Mouse (Mus musculus): ENCODE data around the gene Ubac1. TPM values are rescaled to one million over a fixed set of nuclear protein-coding genes. Genes with fewer than 3 reads are reported as not detected.

Gene Ubac1
- polyA plus RNA-seq, 1 experiment, result 128 TPM

- no peak for TF ChIP-seq USF1 (IDR thresholded peaks at IDR 0.05; ENCODE audit: low read depth)
- TF ChIP-seq CEBPB (IDR thresholded peaks at IDR 0.05; ENCODE audit: insufficient read depth, poor library complexity, severe bottlenecking), result no peak
- TF ChIP-seq SRF (IDR thresholded peaks at IDR 0.05; ENCODE audit: control insufficient read depth, insufficient read length, low read depth), result no peak
- no peak for TF ChIP-seq REST (IDR thresholded peaks at IDR 0.05; ENCODE audit: insufficient read depth, insufficient read length)
- no peak for TF ChIP-seq E2F4 (IDR thresholded peaks at IDR 0.05; ENCODE audit: insufficient read depth)
- TF ChIP-seq MAX (IDR thresholded peaks at IDR 0.05; ENCODE audit: low read depth), result no peak
- TF ChIP-seq MYOG (IDR thresholded peaks at IDR 0.05; ENCODE audit: control insufficient read depth in 1 of 3, insufficient read depth in 1 of 3, insufficient read length in 2 of 3, low read depth in 2 of 3), result no peak
- no peak for TF ChIP-seq POLR2A (IDR thresholded peaks at IDR 0.05; ENCODE audit: insufficient read length, low read depth)
- TF ChIP-seq POLR2AphosphoS2 (IDR thresholded peaks at IDR 0.05; ENCODE audit: insufficient read length, low read depth), result no peak
- TF ChIP-seq MYOD1 (IDR thresholded peaks at IDR 0.05; ENCODE audit: control insufficient read depth in 1 of 3, insufficient read length in 2 of 3, low read depth in 2 of 3), result no peak
- no peak for TF ChIP-seq TCF3 (IDR thresholded peaks at IDR 0.05; ENCODE audit: insufficient read length, low read depth)
- no peak for TF ChIP-seq TCF12 (IDR thresholded peaks at IDR 0.05; ENCODE audit: insufficient read depth, poor library complexity, severe bottlenecking)
- Histone ChIP-seq H3K27me3 (ENCODE audit: control insufficient read depth, insufficient read depth, insufficient read length) (no peaks in the 10 kb centered on the region), H3K4me3 (no peak overlapping the region), H3K4me2 (ENCODE audit: low read depth) (no peak overlapping the region), H3ac (ENCODE audit: control insufficient read depth, insufficient read length) (no peak overlapping the region), H3K79me2 (ENCODE audit: control insufficient read depth, insufficient read depth) (peaks cover 94% of the 10 kb centered on the region), H3K36me3 (ENCODE audit: control insufficient read depth, insufficient read depth) (no peaks in the 10 kb centered on the region)
Observed at GRCm38 (mm10) chr2:25975141-25975770, 46.3 kb downstream of the Ubac1 start.

- Histone ChIP-seq H3K27me3 (ENCODE audit: control insufficient read depth, insufficient read depth, insufficient read length) (no peaks in the 10 kb centered on the region), H3K79me2 (ENCODE audit: control insufficient read depth, insufficient read depth) (peaks cover 83% of the 10 kb centered on the region), H3K4me2 (ENCODE audit: low read depth) (peak overlapping the region; percentile 14), H3ac (ENCODE audit: control insufficient read depth, insufficient read length) (no peak overlapping the region), H3K4me3 (no peak overlapping the region), H3K36me3 (ENCODE audit: control insufficient read depth, insufficient read depth) (peaks cover 4% of the 10 kb centered on the region)
- TF ChIP-seq MAX (IDR thresholded peaks at IDR 0.05; ENCODE audit: low read depth), result no peak
- TF ChIP-seq TCF3 (IDR thresholded peaks at IDR 0.05; ENCODE audit: insufficient read length, low read depth), result no peak
- TF ChIP-seq TCF12 (IDR thresholded peaks at IDR 0.05; ENCODE audit: insufficient read depth, poor library complexity, severe bottlenecking), result no peak
- no peak for TF ChIP-seq POLR2AphosphoS2 (IDR thresholded peaks at IDR 0.05; ENCODE audit: insufficient read length, low read depth)
- no peak for TF ChIP-seq MYOD1 (IDR thresholded peaks at IDR 0.05; ENCODE audit: control insufficient read depth in 1 of 3, insufficient read length in 2 of 3, low read depth in 2 of 3)
Observed at GRCm38 (mm10) chr2:25970426-25970825, 51.1 kb downstream of the Ubac1 start.

GRCm38 (mm10) chr2:25969319-25969718 is 52.2 kb downstream of the Ubac1 start:
- no peaks in the 10 kb centered on the region for H3K27me3 ChIP-seq (ENCODE audit: control insufficient read depth, insufficient read depth, insufficient read length)
- peaks cover 5% of the 10 kb centered on the region for H3K36me3 ChIP-seq (ENCODE audit: control insufficient read depth, insufficient read depth)
- H3K79me2 ChIP-seq (ENCODE audit: control insufficient read depth, insufficient read depth), result peaks cover 76% of the 10 kb centered on the region
- no peak overlapping the region for H3K4me3 ChIP-seq
- no peak overlapping the region for H3ac ChIP-seq (ENCODE audit: control insufficient read depth, insufficient read length)
- H3K4me2 ChIP-seq (ENCODE audit: low read depth), result no peak overlapping the region
- TF ChIP-seq SRF (IDR thresholded peaks at IDR 0.05; ENCODE audit: control insufficient read depth, insufficient read length, low read depth), result no peak
- no peak for TF ChIP-seq POLR2A (IDR thresholded peaks at IDR 0.05; ENCODE audit: insufficient read length, low read depth)
- no peak for TF ChIP-seq USF1 (IDR thresholded peaks at IDR 0.05; ENCODE audit: low read depth)
- TF ChIP-seq E2F4 (IDR thresholded peaks at IDR 0.05; ENCODE audit: insufficient read depth), result no peak
- TF ChIP-seq MAX (IDR thresholded peaks at IDR 0.05; ENCODE audit: low read depth), result no peak
- no peak for TF ChIP-seq TCF3 (IDR thresholded peaks at IDR 0.05; ENCODE audit: insufficient read length, low read depth)
- no peak for TF ChIP-seq MYOD1 (IDR thresholded peaks at IDR 0.05; ENCODE audit: control insufficient read depth in 1 of 3, insufficient read length in 2 of 3, low read depth in 2 of 3)
- TF ChIP-seq TCF12 (IDR thresholded peaks at IDR 0.05; ENCODE audit: insufficient read depth, poor library complexity, severe bottlenecking), result no peak
- no peak for TF ChIP-seq MYOG (IDR thresholded peaks at IDR 0.05; ENCODE audit: control insufficient read depth in 1 of 3, insufficient read depth in 1 of 3, insufficient read length in 2 of 3, low read depth in 2 of 3)
- TF ChIP-seq CEBPB (IDR thresholded peaks at IDR 0.05; ENCODE audit: insufficient read depth, poor library complexity, severe bottlenecking), result no peak
- no peak for TF ChIP-seq POLR2AphosphoS2 (IDR thresholded peaks at IDR 0.05; ENCODE audit: insufficient read length, low read depth)
- TF ChIP-seq REST (IDR thresholded peaks at IDR 0.05; ENCODE audit: insufficient read depth, insufficient read length), result no peak

GRCm38 (mm10) chr2:25949291-25949690 is 72.3 kb downstream of the Ubac1 start:
- no peak for TF ChIP-seq USF1 (IDR thresholded peaks at IDR 0.05; ENCODE audit: low read depth)
- H3K4me2 ChIP-seq (ENCODE audit: low read depth), result no peak overlapping the region
- H3K36me3 ChIP-seq (ENCODE audit: control insufficient read depth, insufficient read depth), result peaks cover 33% of the 10 kb centered on the region
- no peaks in the 10 kb centered on the region for H3K79me2 ChIP-seq (ENCODE audit: control insufficient read depth, insufficient read depth)
- H3K4me3 ChIP-seq, result no peak overlapping the region
- no peaks in the 10 kb centered on the region for H3K27me3 ChIP-seq (ENCODE audit: control insufficient read depth, insufficient read depth, insufficient read length)
- H3ac ChIP-seq (ENCODE audit: control insufficient read depth, insufficient read length), result no peak overlapping the region

Other genes starting within 250 kb of the Ubac1 start
- not detected for gene Lcn11, start 244.7 kb downstream of the Ubac1 start, polyA plus RNA-seq (2012; fragmentation: generic; extraction: Trizol)
- gene Gm13539, start 239.5 kb downstream of the Ubac1 start, polyA plus RNA-seq (2012; fragmentation: generic; extraction: Trizol), result 0.17 TPM
- not detected for gene Glt6d1, start 205.9 kb downstream of the Ubac1 start, polyA plus RNA-seq (2012; fragmentation: generic; extraction: Trizol)
- gene Lcn9, start 198.6 kb downstream of the Ubac1 start, polyA plus RNA-seq (2012; fragmentation: generic; extraction: Trizol), result not detected
- not detected for gene Sohlh1, start 174.5 kb downstream of the Ubac1 start, polyA plus RNA-seq (2012; fragmentation: generic; extraction: Trizol)
- not detected for gene Kcnt1, start 158.0 kb downstream of the Ubac1 start, polyA plus RNA-seq (2012; fragmentation: generic; extraction: Trizol)
- gene Camsap1, start 38.5 kb downstream of the Ubac1 start, polyA plus RNA-seq (2012; fragmentation: generic; extraction: Trizol), result 12.1 TPM
- 15.0 TPM for gene Nacc2, start 101.5 kb upstream of the Ubac1 start, polyA plus RNA-seq (2012; fragmentation: generic; extraction: Trizol)
- gene Lhx3, start 186.5 kb upstream of the Ubac1 start, polyA plus RNA-seq (2012; fragmentation: generic; extraction: Trizol), result not detected
- gene Qsox2, start 215.8 kb upstream of the Ubac1 start, polyA plus RNA-seq (2012; fragmentation: generic; extraction: Trizol), result 13.7 TPM

All from myocyte (in vitro differentiated cells).